Mouse (Mus musculus) MEL (cell line): ENCODE data around the gene Zbtb40.

Experiments
- CTCF ChIP-seq, 3 experiments: IDR thresholded peaks in 2 of 3; conservative IDR thresholded peaks in 1 of 3; 2 replicates each; pipeline ENCODE4 v1.5.1; 2011 to 2012; ENCODE audit warnings: low read length in 3 of 3, low read depth in 2 of 3, mild to moderate bottlenecking in 2 of 3, improper control_type of control experiment in 1 of 3, inconsistent platforms in 1 of 3, mixed read lengths in 1 of 3, moderate library complexity in 1 of 3; ENCODE audit not compliant: control insufficient read depth in 1 of 3, insufficient read depth in 1 of 3, poor library complexity in 1 of 3, severe bottlenecking in 1 of 3
- ELF1 ChIP-seq: IDR thresholded peaks from 2 replicates; pipeline ENCODE4 v1.6.1; 2014; ENCODE audit warnings: low read depth, mild to moderate bottlenecking, inconsistent platforms, low read length, improper control_type of control experiment, moderate library complexity
- ETS1 ChIP-seq: IDR thresholded peaks from 2 replicates; pipeline ENCODE4 v1.6.1; 2012; ENCODE audit warnings: low read depth, mild to moderate bottlenecking, inconsistent platforms, low read length, improper control_type of control experiment, moderate library complexity
- GABPA ChIP-seq: IDR thresholded peaks from 2 replicates; pipeline ENCODE4 v1.6.1; 2012; ENCODE audit warnings: low read depth, mild to moderate bottlenecking, inconsistent platforms, low read length, improper control_type of control experiment, moderate library complexity
- HCFC1 ChIP-seq: IDR thresholded peaks from 2 replicates; pipeline ENCODE4 v1.6.1; 2012; ENCODE audit warnings: low read depth, mild to moderate bottlenecking, inconsistent platforms, low read length, improper control_type of control experiment, moderate library complexity
- JUND ChIP-seq: IDR thresholded peaks from 2 replicates; pipeline ENCODE4 v1.6.1; 2011; ENCODE audit warnings: low read depth, mild to moderate bottlenecking, improper control_type of control experiment, low read length
- MAX ChIP-seq: IDR thresholded peaks from 2 replicates; pipeline ENCODE4 v1.6.1; 2011; ENCODE audit warnings: low read length, improper control_type of control experiment
- POLR2A ChIP-seq, 2 experiments: IDR thresholded peaks; 2 replicates each; pipeline ENCODE4 v1.6.1; 2011 to 2012; ENCODE audit warnings: low read length in 2 of 2, mild to moderate bottlenecking in 2 of 2, control low read depth in 1 of 2, improper control_type of control experiment in 1 of 2, low read depth in 1 of 2, moderate library complexity in 1 of 2; ENCODE audit not compliant: control insufficient read depth in 1 of 2, insufficient read depth in 1 of 2, poor library complexity in 1 of 2
- POLR2AphosphoS2 ChIP-seq: IDR thresholded peaks from 2 replicates; pipeline ENCODE4 v1.6.1; 2011; ENCODE audit warnings: low read length, improper control_type of control experiment
- RCOR1 ChIP-seq: IDR thresholded peaks from 2 replicates; pipeline ENCODE4 v1.6.1; 2012; ENCODE audit warnings: low read depth, mild to moderate bottlenecking, inconsistent platforms, low read length, improper control_type of control experiment
- SIN3A ChIP-seq: IDR thresholded peaks from 2 replicates; pipeline ENCODE4 v1.6.1; 2012; ENCODE audit warnings: low read length, improper control_type of control experiment, inconsistent platforms
- UBTF ChIP-seq: IDR thresholded peaks from 2 replicates; pipeline ENCODE4 v1.6.1; 2012; ENCODE audit warnings: low read depth, mild to moderate bottlenecking, inconsistent platforms, low read length, improper control_type of control experiment, moderate library complexity, borderline replicate concordance; ENCODE audit not compliant: insufficient read depth

DNA sequence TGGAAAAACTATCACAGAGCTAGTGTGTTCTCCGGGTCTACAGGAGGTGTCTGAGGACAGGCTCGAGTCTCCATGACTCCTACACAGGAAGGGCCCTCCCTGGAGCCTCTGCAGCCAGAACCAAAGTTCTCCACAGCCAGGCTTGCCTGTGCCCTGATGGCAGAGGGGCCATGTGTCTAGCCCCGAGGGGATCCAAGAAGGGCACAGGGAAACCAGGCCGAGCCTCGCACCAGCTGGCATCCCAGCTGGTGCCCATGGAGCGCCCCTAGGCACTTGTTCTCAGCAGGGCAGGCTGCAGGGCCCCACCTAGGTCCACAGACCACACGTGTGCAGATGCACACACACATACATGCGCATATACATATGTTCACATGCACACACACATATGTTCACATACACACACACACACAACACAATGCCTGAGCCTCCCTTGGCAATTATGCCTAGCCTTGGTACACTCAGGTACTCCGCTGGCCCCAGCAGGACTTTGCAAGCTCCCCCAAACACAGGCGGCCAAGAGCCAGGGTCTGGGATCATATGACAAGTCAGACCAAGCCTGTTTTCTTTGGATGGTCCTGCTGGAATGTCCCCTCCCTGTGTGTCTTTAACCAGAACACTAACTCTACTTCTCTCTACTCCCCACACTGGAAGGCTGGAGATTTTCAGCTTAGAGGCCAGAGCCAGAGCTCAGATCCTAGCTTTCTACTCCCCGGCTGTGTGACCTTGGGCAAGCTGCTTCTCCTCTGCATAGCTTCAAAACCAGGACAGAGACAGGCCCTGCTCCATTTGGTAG lies 103.8 kb downstream of the Zbtb40 start:
- TF ChIP-seq POLR2A (IDR thresholded peaks at IDR 0.05; ENCODE audit: control insufficient read depth in 1 of 2, insufficient read depth in 1 of 2, low read depth in 1 of 2, low read length in 2 of 2, poor library complexity in 1 of 2) (no peak), ETS1 (no peak), CTCF (IDR thresholded peaks at IDR 0.05 in 2 of 3, conservative IDR thresholded peaks at IDR 0.05 in 1 of 3; ENCODE audit: control insufficient read depth in 1 of 3, insufficient read depth in 1 of 3, low read depth in 2 of 3, low read length in 3 of 3, poor library complexity in 1 of 3, severe bottlenecking in 1 of 3) (no peak), ELF1 (no peak), JUND (no peak), UBTF (no peak), POLR2AphosphoS2 (no peak), RCOR1 (no peak), MAX (no peak), HCFC1 (no peak), GABPA (no peak), SIN3A (no peak)
